Mouse (Mus musculus) cerebellum, adult 2 months (tissue): ENCODE results near the gene Slc35b2. TPM values are rescaled to one million over a fixed set of nuclear protein-coding genes. Genes with fewer than 3 reads are reported as not detected.

Experiments
- DNase-seq, 2 experiments: peaks; one replicate each; pipeline ENCODE4 v3.0.0; 2021
- H3K27ac ChIP-seq: fragments of 200-500 bp; 2 replicates; pipeline ENCODE4 v1.5.1; 2012; ENCODE audit warnings: low read length, control low read depth, inconsistent platforms; ENCODE audit not compliant: insufficient read depth
- H3K27me3 ChIP-seq: fragments of 200-500 bp; 2 replicates; pipeline ENCODE4 v1.6.1; 2012; ENCODE audit warnings: inconsistent platforms, mild to moderate bottlenecking, low read length, moderate library complexity; ENCODE audit not compliant: control insufficient read depth, insufficient read depth
- H3K4me1 ChIP-seq: fragments of 200-500 bp; 2 replicates; pipeline ENCODE4 v1.6.1; 2011; ENCODE audit warnings: low read length; ENCODE audit not compliant: control insufficient read depth, insufficient read depth
- H3K4me3 ChIP-seq: fragments of 200-500 bp; replicated peaks from 2 replicates; pipeline ENCODE3; 2011; ENCODE audit warnings: mild to moderate bottlenecking, low read depth, low read length, control low read depth; ENCODE audit not compliant: insufficient read depth
- CTCF ChIP-seq: fragments of 200-500 bp; IDR thresholded peaks from 2 replicates; pipeline ENCODE4 v1.5.1; 2011; ENCODE audit warnings: low read depth, mild to moderate bottlenecking, control low read depth, low read length, moderate library complexity, borderline replicate concordance; ENCODE audit not compliant: insufficient read depth
- POLR2A ChIP-seq: fragments of 200-500 bp; IDR thresholded peaks from 2 replicates; pipeline ENCODE4 v1.6.1; 2011; ENCODE audit warnings: low read length, control low read depth, borderline replicate concordance; ENCODE audit not compliant: insufficient read depth
- WGBS: fragments of 180-500 bp; shearing (Covaris S2); methylation state at CpG from one replicate; pipeline ENCODE4 v1.1.7; 2018; 5-methylcytosine and 5-hydroxymethylcytosine counted together
- polyA plus RNA-seq: library from polyadenylated mRNA; depleted of rRNA; stranded (reverse); fragments of >200 nt; gene quantifications from 2 replicates; pipeline ENCODE4 v1.2.3, GENCODE M21; 2012

Gene Slc35b2
- polyA plus RNA-seq, 1 experiment = 71.3 TPM

DNA sequence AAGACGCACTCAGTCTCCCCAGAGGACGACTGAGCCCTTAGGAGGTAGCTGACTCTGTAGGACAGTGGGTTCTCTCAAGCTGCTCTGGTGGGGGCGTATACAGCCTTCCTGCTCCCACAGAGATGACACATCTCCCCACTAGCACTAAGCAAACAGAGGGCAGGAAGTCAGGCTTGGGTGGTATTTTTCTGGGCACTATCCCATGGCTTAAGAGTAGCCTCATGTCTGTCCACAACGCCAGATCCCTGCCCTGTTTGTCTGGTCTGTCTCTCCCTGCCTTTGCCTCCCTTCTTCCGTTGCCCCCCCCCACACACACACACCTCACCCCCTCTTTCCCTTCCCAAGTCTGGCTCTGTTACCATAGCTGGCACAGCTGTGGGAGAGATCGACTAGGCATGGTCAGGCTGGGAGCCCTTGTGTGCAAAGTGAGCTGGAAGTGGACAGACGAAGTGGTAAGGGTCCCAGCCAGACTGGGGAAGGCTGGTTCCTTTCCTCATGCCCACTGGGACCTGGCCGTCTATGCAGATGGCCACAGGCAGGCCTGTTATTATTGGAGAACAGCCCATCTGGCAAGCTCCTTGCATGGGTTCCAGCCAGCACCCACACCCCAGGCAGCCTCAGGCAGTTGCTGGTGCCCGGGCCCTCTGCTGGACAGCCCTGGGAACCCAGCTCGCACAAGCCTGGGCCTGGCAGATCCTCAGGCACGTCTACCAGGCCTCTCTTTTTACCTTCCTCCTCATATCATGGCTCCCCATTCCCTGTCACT lies 33.1 kb downstream of the Slc35b2 start:
- peaks cover 39% of the 10 kb centered on the region for H3K4me1 ChIP-seq
- peak overlapping the region; percentile 6; the same call in 1 of the 2 replicates for H3K27ac ChIP-seq
- WGBS = 26% methylated on average over 11 of the region's 11 CpGs
- no peak overlapping the region for H3K4me3 ChIP-seq
- H3K27me3 ChIP-seq = no peaks in the 10 kb centered on the region
- peak; percentile 67 to 72 for DNase-seq
- TF ChIP-seq CTCF (peak; percentile 55; the same call in 1 of the 2 replicates), POLR2A (no peak)

DNA sequence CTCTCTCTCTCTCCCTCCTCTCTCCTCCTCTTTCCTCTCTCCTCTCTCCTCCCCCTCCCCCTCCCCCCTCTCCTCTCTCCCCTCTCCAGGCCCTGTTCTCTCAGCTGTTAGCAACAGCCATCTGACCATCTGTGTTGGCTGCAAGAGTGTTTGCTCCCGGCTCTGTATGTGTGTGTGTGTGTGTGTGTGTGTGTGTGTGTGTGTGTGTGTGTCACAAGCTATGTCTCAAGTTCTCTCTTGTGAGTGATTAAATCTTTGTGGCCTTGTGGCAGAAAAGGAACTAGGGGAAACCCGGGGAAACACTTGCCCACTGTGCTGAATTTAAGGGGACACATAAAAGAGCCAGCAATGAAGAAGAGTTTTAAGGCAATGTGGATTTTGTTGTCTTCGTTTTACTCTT lies 34.1 kb downstream of the Slc35b2 start:
- DNase-seq = peak in 1 of 2 experiments; percentile 18
- H3K4me1 ChIP-seq = peaks cover 31% of the 10 kb centered on the region
- no peaks in the 10 kb centered on the region for H3K27me3 ChIP-seq
- H3K4me3 ChIP-seq = no peak overlapping the region
- 39% methylated on average over 3 of the region's 3 CpGs for WGBS
- TF ChIP-seq CTCF (no peak), POLR2A (no peak)
- no peak overlapping the region for H3K27ac ChIP-seq

DNA sequence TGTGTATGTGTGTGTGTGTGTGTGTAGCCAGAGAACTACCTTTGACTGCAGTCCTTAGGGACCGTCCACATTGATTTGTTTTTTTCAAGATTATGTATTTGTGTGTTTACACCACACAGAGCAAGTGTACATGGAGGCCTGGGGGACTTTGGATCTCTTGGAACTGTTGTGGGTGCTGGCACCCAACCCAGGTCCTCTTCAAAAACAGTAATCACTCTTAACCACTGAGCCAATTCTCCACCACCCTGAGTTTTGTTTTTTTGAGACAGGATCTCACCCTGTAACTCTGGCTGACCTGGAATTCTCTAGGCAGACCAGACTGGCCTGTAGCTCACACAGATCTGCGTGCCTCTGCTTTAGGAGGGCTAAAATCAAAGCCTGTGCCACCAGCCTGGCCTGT lies 34.7 kb downstream of the Slc35b2 start:
- TF ChIP-seq POLR2A (no peak), CTCF (no peak)
- no peak for DNase-seq
- Histone ChIP-seq H3K27me3 (no peaks in the 10 kb centered on the region), H3K4me1 (peaks cover 26% of the 10 kb centered on the region), H3K27ac (no peak overlapping the region), H3K4me3 (no peak overlapping the region)
- 89% methylated on average over 2 of the region's 2 CpGs for WGBS

DNA sequence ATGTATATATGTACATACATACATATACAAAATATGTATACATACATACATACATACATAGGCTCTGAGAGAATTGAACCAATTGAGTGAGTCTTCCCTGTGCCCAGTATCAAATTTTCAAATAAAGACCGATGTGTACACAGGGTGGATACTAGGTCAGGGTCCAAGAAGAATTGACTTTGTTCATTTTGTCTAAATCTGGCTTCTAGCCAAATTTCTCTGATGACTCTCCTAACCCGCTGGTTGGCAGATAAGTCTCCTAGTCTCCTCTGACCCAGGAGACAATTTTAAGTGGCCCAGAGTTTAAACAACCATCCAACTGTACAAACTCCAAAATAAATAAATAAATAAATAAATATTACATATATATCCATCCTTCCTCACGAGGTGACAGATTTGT lies 35.2 kb downstream of the Slc35b2 start:
- no peak for TF ChIP-seq CTCF
- TF ChIP-seq POLR2A = no peak
- no peak overlapping the region for H3K27ac ChIP-seq
- H3K4me3 ChIP-seq = no peak overlapping the region
- peaks cover 21% of the 10 kb centered on the region for H3K4me1 ChIP-seq
- H3K27me3 ChIP-seq = no peaks in the 10 kb centered on the region
- 33% methylated on average over 3 of the region's 3 CpGs for WGBS
- DNase-seq = no peak

DNA sequence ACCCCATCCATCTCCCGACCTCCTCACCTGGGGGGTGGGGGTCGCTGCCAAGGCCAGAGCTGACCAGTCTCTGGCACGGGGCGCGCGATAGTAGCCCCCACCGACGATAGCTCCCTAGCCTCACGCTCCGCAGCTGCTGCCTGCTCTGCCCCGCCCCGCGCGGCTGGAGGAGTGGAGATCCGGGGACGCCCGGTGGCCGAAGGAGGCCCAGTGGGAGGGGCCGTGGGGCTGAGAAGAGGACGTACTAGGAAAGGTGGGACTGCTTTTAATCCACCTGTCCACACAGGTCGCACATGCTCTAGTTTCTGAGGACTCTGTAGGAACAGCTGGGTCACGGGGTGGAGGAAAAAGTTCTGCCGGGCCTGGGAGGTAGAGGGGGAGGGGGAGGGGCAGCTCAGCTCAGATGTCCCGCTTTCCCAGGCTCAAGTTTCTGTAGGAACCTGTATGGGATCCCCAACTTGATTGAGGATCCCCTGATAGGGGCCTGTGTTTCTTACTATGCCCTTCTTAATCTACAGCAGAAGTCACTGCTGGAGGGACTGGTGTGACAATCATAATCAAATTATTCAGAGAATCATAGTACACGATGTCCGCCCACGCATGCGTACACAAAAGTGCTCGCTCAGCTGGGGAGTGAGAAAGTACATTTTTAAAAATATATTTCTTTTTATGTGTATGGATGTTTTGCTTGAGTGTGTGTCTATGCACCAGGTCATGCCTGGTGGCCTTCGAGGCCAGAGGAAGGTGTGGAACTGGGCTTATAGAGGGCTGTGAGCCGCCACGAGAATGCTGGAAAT lies 36.0 kb downstream of the Slc35b2 start, which contains the start of gene Slc29a1:
Slc29a1 (minus strand) TSS at position 161 of the 797 bp plus-strand sequence.
- DNase-seq = peak in 1 of 2 experiments; percentile 35

DNA sequence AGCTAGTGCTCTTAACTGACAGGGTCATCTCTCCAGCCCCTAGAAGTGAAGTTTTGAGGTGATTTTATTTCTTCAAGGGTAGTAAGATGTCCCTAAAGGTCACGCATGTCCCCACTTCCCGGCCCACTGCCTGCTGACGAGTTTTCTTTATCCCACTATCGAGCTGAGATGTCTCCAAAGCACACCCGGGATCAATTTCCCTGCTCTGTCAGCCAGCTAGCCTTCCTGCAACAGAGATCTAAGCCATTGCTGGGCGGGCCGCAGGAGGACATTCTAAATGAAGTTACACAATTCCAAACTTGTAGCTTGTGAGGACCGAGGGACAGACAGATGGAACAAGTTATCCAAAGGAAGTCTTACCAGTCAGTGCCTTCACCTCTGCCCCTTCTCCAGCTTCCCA lies 36.6 kb downstream of the Slc35b2 start:
- DNase-seq = no peak
- no peak overlapping the region for H3K27ac ChIP-seq
- H3K27me3 ChIP-seq = no peaks in the 10 kb centered on the region
- TF ChIP-seq POLR2A (no peak), CTCF (no peak)
- no peak overlapping the region for H3K4me3 ChIP-seq
- peaks cover 15% of the 10 kb centered on the region for H3K4me1 ChIP-seq
- 83% methylated on average over 8 of the region's 8 CpGs for WGBS

More for the DNA sequence above, 36.0 kb downstream of the Slc35b2 start, which contains the start of gene Slc29a1:
- WGBS = 26% methylated on average over 32 of the region's 32 CpGs
- H3K4me1 ChIP-seq = peaks cover 20% of the 10 kb centered on the region
- H3K27me3 ChIP-seq = no peaks in the 10 kb centered on the region
- TF ChIP-seq POLR2A = no peak
- no peak for TF ChIP-seq CTCF
- H3K4me3 ChIP-seq = no peak within 1 kb of the TSS
- H3K27ac ChIP-seq = no peak within 1 kb of the TSS

DNA sequence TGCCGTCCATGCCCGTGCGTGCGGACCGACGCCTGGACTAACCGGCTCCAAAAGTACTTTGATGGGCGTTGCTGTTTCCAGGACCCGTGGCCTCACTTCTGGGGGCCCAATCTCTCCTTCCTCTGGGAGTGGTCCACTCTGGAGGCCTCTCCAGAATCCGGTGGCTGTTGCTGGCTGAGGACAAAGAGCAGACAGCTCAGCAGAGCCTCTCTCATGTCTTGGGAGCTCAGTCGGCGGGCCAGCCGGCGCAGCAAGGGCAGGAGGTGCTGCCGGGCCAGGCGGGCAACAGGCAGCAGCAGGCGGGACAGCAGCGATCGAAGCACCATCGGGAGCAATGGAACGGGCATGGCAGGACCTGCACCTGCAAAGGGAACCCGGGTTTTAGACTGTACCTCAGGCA lies 37.7 kb downstream of the Slc35b2 start:
- Histone ChIP-seq H3K4me1 (peaks cover 10% of the 10 kb centered on the region), H3K4me3 (no peak overlapping the region), H3K27ac (no peak overlapping the region), H3K27me3 (no peaks in the 10 kb centered on the region)
- no peak for TF ChIP-seq CTCF
- 40% methylated on average over 22 of the region's 22 CpGs for WGBS
- no peak for DNase-seq
